Mouse (Mus musculus): ENCODE data around the gene Atp8a1. TPM values are rescaled to one million over a fixed set of nuclear protein-coding genes. Genes with fewer than 3 reads are reported as not detected.

The Atp8a1 gene
- polyA plus RNA-seq, 1 experiment from 2014 or later: 25.7 TPM

- no peak overlapping the region for H3K9ac ChIP-seq (ENCODE audit: low read length)
- no peak overlapping the region for H3K4me2 ChIP-seq (ENCODE audit: low read depth, low read length, severe bottlenecking)
- ATAC-seq (replicated peaks; ENCODE audit: low FRiP score) (no peak), DNase-seq (ENCODE audit: low spot score) (no peak)
- H3K27ac ChIP-seq (ENCODE audit: low read depth, low read length): no peak overlapping the region
- no peaks in the 10 kb centered on the region; the same call in 1 of the 2 replicates for H3K36me3 ChIP-seq (ENCODE audit: control insufficient read depth, insufficient read depth, low read length)
- WGBS: 82% methylated on average over 9 of the region's 9 CpGs
- no peak overlapping the region for H3K4me3 ChIP-seq (ENCODE audit: low read depth, low read length)
- no peaks in the 10 kb centered on the region for H3K27me3 ChIP-seq (ENCODE audit: control insufficient read depth, insufficient read depth, low read length)
- H3K9me3 ChIP-seq (ENCODE audit: control insufficient read depth, low read length): no peaks in the 10 kb centered on the region
- H3K4me1 ChIP-seq (replicated peaks; ENCODE audit: control insufficient read depth, insufficient read depth, low read length): no peaks in the 10 kb centered on the region
These were observed 113.5 kb downstream of the Atp8a1 start for GRCm38 (mm10) chr5:67733551-67734258.

- Histone ChIP-seq H3K4me2 (ENCODE audit: low read depth, low read length, severe bottlenecking) (no peak overlapping the region), H3K4me1 (replicated peaks; ENCODE audit: control insufficient read depth, insufficient read depth, low read length) (no peaks in the 10 kb centered on the region), H3K4me3 (ENCODE audit: low read depth, low read length) (no peak overlapping the region), H3K36me3 (ENCODE audit: control insufficient read depth, insufficient read depth, low read length) (no peaks in the 10 kb centered on the region; the same call in 1 of the 2 replicates), H3K9me3 (ENCODE audit: control insufficient read depth, low read length) (no peaks in the 10 kb centered on the region), H3K9ac (ENCODE audit: low read length) (no peak overlapping the region), H3K27me3 (ENCODE audit: control insufficient read depth, insufficient read depth, low read length) (no peaks in the 10 kb centered on the region), H3K27ac (ENCODE audit: low read depth, low read length) (no peak overlapping the region)
- no peak for DNase-seq (ENCODE audit: low spot score)
- 86% methylated on average over 6 of the region's 6 CpGs for WGBS
- ATAC-seq (replicated peaks; ENCODE audit: low FRiP score): no peak
These were observed 114.1 kb downstream of the Atp8a1 start for GRCm38 (mm10) chr5:67733150-67733549.

GRCm38 (mm10) chr5:67727755-67728154 is 119.5 kb downstream of the Atp8a1 start:
- H3K4me2 ChIP-seq (ENCODE audit: low read depth, low read length, severe bottlenecking): no peak overlapping the region
- WGBS: 16% methylated on average over 2 of the region's 2 CpGs
- H3K27ac ChIP-seq (ENCODE audit: low read depth, low read length): no peak overlapping the region
- no peaks in the 10 kb centered on the region for H3K4me1 ChIP-seq (replicated peaks; ENCODE audit: control insufficient read depth, insufficient read depth, low read length)
- no peak overlapping the region for H3K9ac ChIP-seq (ENCODE audit: low read length)
- ATAC-seq (replicated peaks; ENCODE audit: low FRiP score) (no peak), DNase-seq (ENCODE audit: low spot score) (no peak)
- no peaks in the 10 kb centered on the region for H3K9me3 ChIP-seq (ENCODE audit: control insufficient read depth, low read length)
- H3K4me3 ChIP-seq (ENCODE audit: low read depth, low read length): no peak overlapping the region
- H3K27me3 ChIP-seq (ENCODE audit: control insufficient read depth, insufficient read depth, low read length): no peaks in the 10 kb centered on the region
- no peaks in the 10 kb centered on the region for H3K36me3 ChIP-seq (ENCODE audit: control insufficient read depth, insufficient read depth, low read length)

DNA sequence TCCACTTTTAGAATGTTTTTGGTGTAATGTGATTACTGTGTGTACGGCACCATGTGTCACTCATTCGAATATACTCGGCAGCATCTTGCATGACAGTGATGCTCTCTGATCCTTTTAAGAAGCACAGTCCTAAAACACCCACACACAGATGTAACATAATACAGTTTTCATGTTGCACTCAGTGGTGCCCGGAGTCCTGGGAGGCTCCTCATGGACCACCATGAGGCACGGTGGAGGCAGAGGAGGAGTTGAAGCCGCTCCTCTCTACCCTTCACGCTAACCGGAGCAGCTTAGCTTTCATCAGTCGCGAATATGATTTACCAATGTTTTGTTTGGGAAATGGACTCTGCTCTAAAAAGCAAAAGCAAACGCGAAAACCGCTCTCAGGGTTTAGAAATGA is 120.4 kb downstream of the Atp8a1 start:
- WGBS: 93% methylated on average over 13 of the region's 13 CpGs
- no peak for DNase-seq (ENCODE audit: low spot score)
- no peak for ATAC-seq (replicated peaks; ENCODE audit: low FRiP score)
- H3K9me3 ChIP-seq (ENCODE audit: control insufficient read depth, low read length): no peaks in the 10 kb centered on the region
- H3K4me1 ChIP-seq (replicated peaks; ENCODE audit: control insufficient read depth, insufficient read depth, low read length): no peaks in the 10 kb centered on the region
- H3K9ac ChIP-seq (ENCODE audit: low read length): no peak overlapping the region
- no peaks in the 10 kb centered on the region for H3K36me3 ChIP-seq (ENCODE audit: control insufficient read depth, insufficient read depth, low read length)
- H3K4me2 ChIP-seq (ENCODE audit: low read depth, low read length, severe bottlenecking): no peak overlapping the region
- no peak overlapping the region for H3K27ac ChIP-seq (ENCODE audit: low read depth, low read length)
- H3K4me3 ChIP-seq (ENCODE audit: low read depth, low read length): no peak overlapping the region
- H3K27me3 ChIP-seq (ENCODE audit: control insufficient read depth, insufficient read depth, low read length): no peaks in the 10 kb centered on the region

DNA sequence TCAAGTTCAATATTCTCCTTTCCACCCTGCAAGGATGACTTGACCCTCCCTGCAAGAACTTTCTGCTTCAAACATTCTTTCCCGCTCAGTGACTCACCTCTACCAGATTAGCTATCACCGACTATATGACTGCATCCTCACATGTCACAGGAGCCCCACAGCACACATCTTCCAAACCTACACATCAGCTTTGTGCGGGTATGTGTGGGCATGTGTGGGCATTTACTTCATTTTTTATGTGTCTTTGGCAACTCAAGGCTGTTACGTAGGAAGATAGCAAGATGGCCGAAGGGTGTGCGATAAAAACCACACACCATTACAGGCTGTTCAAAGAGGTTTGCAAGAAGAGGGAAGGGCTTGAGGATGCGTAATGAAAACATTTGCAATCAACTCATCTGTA is 145.6 kb downstream of the Atp8a1 start:
- Histone ChIP-seq H3K9me3 (ENCODE audit: control insufficient read depth, low read length) (no peaks in the 10 kb centered on the region), H3K4me2 (ENCODE audit: low read depth, low read length, severe bottlenecking) (no peak overlapping the region), H3K27ac (ENCODE audit: low read depth, low read length) (no peak overlapping the region), H3K4me3 (ENCODE audit: low read depth, low read length) (no peak overlapping the region), H3K36me3 (ENCODE audit: control insufficient read depth, insufficient read depth, low read length) (no peaks in the 10 kb centered on the region; the same call in 1 of the 2 replicates), H3K27me3 (ENCODE audit: control insufficient read depth, insufficient read depth, low read length) (no peaks in the 10 kb centered on the region), H3K4me1 (replicated peaks; ENCODE audit: control insufficient read depth, insufficient read depth, low read length) (peaks cover 4% of the 10 kb centered on the region; the same call in 1 of the 2 replicates), H3K9ac (ENCODE audit: low read length) (no peak overlapping the region)
- no peak for ATAC-seq (replicated peaks; ENCODE audit: low FRiP score)
- WGBS: 97% methylated on average over 7 of the region's 7 CpGs
- DNase-seq (ENCODE audit: low spot score): no peak

DNA sequence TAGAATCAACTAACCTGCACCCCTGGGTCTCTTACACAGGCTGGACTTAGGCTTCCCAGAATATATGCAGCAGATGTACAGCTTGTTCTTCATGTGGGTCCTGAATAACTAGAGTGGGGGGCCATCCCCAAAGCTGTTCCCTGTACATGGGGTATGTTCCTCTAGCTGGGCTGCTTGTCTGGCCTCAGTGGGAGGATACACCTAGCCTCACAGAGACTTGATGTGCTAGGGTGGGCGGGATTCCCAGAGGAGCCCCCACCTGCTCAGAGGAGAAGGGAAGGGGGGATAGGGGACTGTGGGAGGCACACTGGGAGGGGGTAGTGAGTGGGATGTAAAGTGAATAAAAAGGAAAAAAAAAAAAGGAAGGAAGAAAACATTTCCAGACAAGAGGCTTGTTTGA is 147.8 kb downstream of the Atp8a1 start:
- no peak overlapping the region for H3K9ac ChIP-seq (ENCODE audit: low read length)
- WGBS: 93% methylated on average over 1 of the region's 1 CpGs
- H3K27ac ChIP-seq (ENCODE audit: low read depth, low read length): no peak overlapping the region
- no peaks in the 10 kb centered on the region for H3K9me3 ChIP-seq (ENCODE audit: control insufficient read depth, low read length)
- H3K4me3 ChIP-seq (ENCODE audit: low read depth, low read length): no peak overlapping the region
- 0 out of 2 replicates have a peak, but pooled peaks have one; percentile 12 for ATAC-seq (replicated peaks; ENCODE audit: low FRiP score)
- peaks cover 4% of the 10 kb centered on the region; the same call in 1 of the 2 replicates for H3K4me1 ChIP-seq (replicated peaks; ENCODE audit: control insufficient read depth, insufficient read depth, low read length)
- DNase-seq (ENCODE audit: low spot score): no peak
- no peak overlapping the region for H3K4me2 ChIP-seq (ENCODE audit: low read depth, low read length, severe bottlenecking)
- H3K27me3 ChIP-seq (ENCODE audit: control insufficient read depth, insufficient read depth, low read length): no peaks in the 10 kb centered on the region
- no peaks in the 10 kb centered on the region; the same call in 1 of the 2 replicates for H3K36me3 ChIP-seq (ENCODE audit: control insufficient read depth, insufficient read depth, low read length)

GRCm38 (mm10) chr5:67698176-67698575 is 149.1 kb downstream of the Atp8a1 start:
- H3K27me3 ChIP-seq (ENCODE audit: control insufficient read depth, insufficient read depth, low read length): no peaks in the 10 kb centered on the region
- H3K36me3 ChIP-seq (ENCODE audit: control insufficient read depth, insufficient read depth, low read length): no peaks in the 10 kb centered on the region; the same call in 1 of the 2 replicates
- DNase-seq (ENCODE audit: low spot score) (no peak), ATAC-seq (replicated peaks; ENCODE audit: low FRiP score) (no peak)
- H3K4me1 ChIP-seq (replicated peaks; ENCODE audit: control insufficient read depth, insufficient read depth, low read length): peaks cover 4% of the 10 kb centered on the region; the same call in 1 of the 2 replicates
- no peak overlapping the region for H3K4me3 ChIP-seq (ENCODE audit: low read depth, low read length)
- H3K27ac ChIP-seq (ENCODE audit: low read depth, low read length): no peak overlapping the region
- 91% methylated on average over 3 of the region's 3 CpGs for WGBS
- no peaks in the 10 kb centered on the region for H3K9me3 ChIP-seq (ENCODE audit: control insufficient read depth, low read length)
- H3K4me2 ChIP-seq (ENCODE audit: low read depth, low read length, severe bottlenecking): no peak overlapping the region
- H3K9ac ChIP-seq (ENCODE audit: low read length): no peak overlapping the region

GRCm38 (mm10) chr5:67696741-67697596 is 150.3 kb downstream of the Atp8a1 start:
- 21% methylated on average over 12 of the region's 12 CpGs for WGBS
- no peaks in the 10 kb centered on the region; the same call in 1 of the 2 replicates for H3K36me3 ChIP-seq (ENCODE audit: control insufficient read depth, insufficient read depth, low read length)
- peaks cover 4% of the 10 kb centered on the region; the same call in 1 of the 2 replicates for H3K4me1 ChIP-seq (replicated peaks; ENCODE audit: control insufficient read depth, insufficient read depth, low read length)
- no peak overlapping the region for H3K9ac ChIP-seq (ENCODE audit: low read length)
- no peaks in the 10 kb centered on the region for H3K27me3 ChIP-seq (ENCODE audit: control insufficient read depth, insufficient read depth, low read length)
- 0 out of 2 replicates have a peak overlapping the region, but pooled peaks have one; percentile 3 for H3K27ac ChIP-seq (ENCODE audit: low read depth, low read length)
- 0 out of 2 replicates have a peak, but pooled peaks have one; percentile 26 for ATAC-seq (replicated peaks; ENCODE audit: low FRiP score)
- no peak overlapping the region for H3K4me2 ChIP-seq (ENCODE audit: low read depth, low read length, severe bottlenecking)
- DNase-seq (ENCODE audit: low spot score): peak; percentile 55
- H3K4me3 ChIP-seq (ENCODE audit: low read depth, low read length): no peak overlapping the region
- no peaks in the 10 kb centered on the region for H3K9me3 ChIP-seq (ENCODE audit: control insufficient read depth, low read length)
